Mouse (Mus musculus): ENCODE results near the gene St3gal6.

DNA sequence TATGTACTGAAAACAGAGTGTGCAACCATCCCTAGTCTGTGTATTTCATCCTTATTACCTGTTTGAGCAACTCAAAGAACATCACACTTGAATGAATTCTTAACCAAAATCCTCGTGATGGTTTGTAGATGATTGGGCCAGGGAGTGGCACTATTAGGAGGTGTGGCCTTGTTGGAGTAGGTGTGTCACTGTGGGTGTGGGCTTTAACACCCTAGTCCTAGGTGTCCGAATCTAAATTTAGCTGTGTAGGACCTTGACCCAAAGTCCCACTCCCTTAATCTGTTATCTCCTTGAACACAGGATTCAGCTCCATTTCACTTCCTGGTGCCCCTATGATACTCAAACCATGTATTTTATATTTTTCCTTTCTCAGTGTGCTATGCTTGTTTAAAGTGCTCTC, 37.2 kb upstream of the St3gal6 start:
- no peak for TF ChIP-seq CTCF (IDR thresholded peaks at IDR 0.05; ENCODE audit: control insufficient read depth, insufficient read depth, insufficient read length)
- TF ChIP-seq MAX (IDR thresholded peaks at IDR 0.05): no peak
- no peak for TF ChIP-seq USF1 (IDR thresholded peaks at IDR 0.05; ENCODE audit: low read depth)
- no peak for TF ChIP-seq MYOD1 (IDR thresholded peaks at IDR 0.05; ENCODE audit: control insufficient read depth, insufficient read length, low read depth)
- no peak for TF ChIP-seq CEBPB (IDR thresholded peaks at IDR 0.05; ENCODE audit: low read depth)
